8 mouse cellular contexts compared by ENCODE assay signal in the genomic region with DNA sequence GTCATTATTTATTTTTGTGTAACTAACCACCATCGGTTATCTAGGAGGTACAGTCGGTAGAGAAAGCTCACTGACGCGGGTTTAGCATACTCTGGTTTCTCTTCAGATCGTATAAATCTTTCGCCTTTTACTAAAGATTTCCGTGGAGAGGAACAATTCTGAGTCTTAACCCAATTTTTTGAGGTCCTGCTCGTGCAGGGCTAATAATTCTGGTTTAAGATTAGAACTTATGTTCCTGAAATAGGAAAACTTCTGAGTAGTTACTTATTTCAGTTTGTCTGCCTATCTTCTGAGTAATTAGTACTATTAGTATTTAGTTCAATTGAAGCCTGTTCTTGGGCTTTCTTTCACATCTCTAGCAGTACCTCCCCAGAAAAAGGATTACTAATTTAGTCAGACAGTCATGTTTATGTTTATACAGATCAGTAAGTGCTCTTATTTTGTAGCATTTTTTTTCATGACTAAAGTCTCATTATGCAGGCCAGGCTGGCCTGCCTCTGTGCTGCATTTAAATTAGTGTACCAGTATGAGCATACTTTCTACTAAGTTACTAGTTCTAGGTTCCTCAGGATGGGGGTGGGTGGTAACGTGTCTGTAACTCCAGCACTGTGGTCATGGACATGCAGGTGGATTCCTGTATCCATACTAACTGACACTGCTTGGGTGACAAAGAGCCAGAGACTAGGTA. TPM values are rescaled to one million over a fixed set of nuclear protein-coding genes. Genes with fewer than 3 reads are reported as not detected.
DNase-seq lines count a peak whose midpoint lies in the region; ATAC-seq and TF ChIP-seq lines count a peak whose summit lies in the region.

No protein-coding gene starts in this region.

- peak; percentile 91 for ATAC-seq in intestine, postnatal 0 days
- peak; percentile 89 for ATAC-seq in liver, embryonic 13.5 days (ENCODE audit: low read depth)
- peak; percentile 86 for ATAC-seq in neural tube, embryonic 11.5 days (ENCODE audit: insufficient read depth, low FRiP score, low TSS enrichment)

- DNase-seq in right cerebral cortex, adult 18-20 months, result peak; percentile 8
- DNase-seq in right cerebral cortex, postnatal 36 days (ENCODE audit: low spot score in 2 of 2), result no peak
- DNase-seq in c-Kit-positive CD71-positive TER-119-negative erythroid progenitor cells, embryonic 14.5 days (ENCODE audit: low read depth), result peak; percentile 79
- peak; percentile 34 to 73 for DNase-seq in heart, adult 18-20 months
- peak; percentile 56 for DNase-seq in liver, embryonic 13.5 days
- DNase-seq in neural tube, embryonic 11.5 days (ENCODE audit: low spot score), result peak; percentile 80
- DNase-seq in gastrocnemius, postnatal 14 days, result no peak

- H3K36me3 ChIP-seq in intestine, postnatal 0 days (ENCODE audit: control insufficient read depth, insufficient read depth), result no peaks in the 10 kb centered on the region
- H3K36me3 ChIP-seq in liver, embryonic 13.5 days, result no peaks in the 10 kb centered on the region
- no peaks in the 10 kb centered on the region for H3K36me3 ChIP-seq in neural tube, embryonic 11.5 days (ENCODE audit: control insufficient read depth, insufficient read depth, low read length)

- H3K4me1 ChIP-seq in intestine, postnatal 0 days (replicated peaks; ENCODE audit: control insufficient read depth, insufficient read depth, low read length), result no peaks in the 10 kb centered on the region
- peaks cover 21% of the 10 kb centered on the region for H3K4me1 ChIP-seq in liver, embryonic 13.5 days (replicated peaks)
- H3K4me1 ChIP-seq in neural tube, embryonic 11.5 days (ENCODE audit: control insufficient read depth, insufficient read depth, low read length), result no peaks in the 10 kb centered on the region

- peak overlapping the region; percentile 38 for H3K4me3 ChIP-seq in intestine, postnatal 0 days (ENCODE audit: low read depth, low read length)
- no peak overlapping the region for H3K4me3 ChIP-seq in liver, embryonic 13.5 days (replicated peaks)
- 0 out of 2 replicates have a peak overlapping the region, but pooled peaks have one; percentile 15 for H3K4me3 ChIP-seq in neural tube, embryonic 11.5 days (ENCODE audit: low read depth, low read length)

- peak overlapping the region; percentile 54 for H3K27ac ChIP-seq in intestine, postnatal 0 days (ENCODE audit: low read depth, low read length)
- peak overlapping the region; percentile 83 for H3K27ac ChIP-seq in liver, embryonic 13.5 days
- peak overlapping the region; percentile 36; the same call in 1 of the 2 replicates for H3K27ac ChIP-seq in neural tube, embryonic 11.5 days (ENCODE audit: low read depth, low read length)

- no peaks in the 10 kb centered on the region for H3K27me3 ChIP-seq in intestine, postnatal 0 days (replicated peaks; ENCODE audit: control insufficient read depth, insufficient read depth, low read length)
- 0 out of 2 replicates have a peak, but pooled peaks cover under 1% of the 10 kb centered on the region for H3K27me3 ChIP-seq in liver, embryonic 13.5 days
- H3K27me3 ChIP-seq in neural tube, embryonic 11.5 days (ENCODE audit: control insufficient read depth, insufficient read depth, low read length), result no peaks in the 10 kb centered on the region

- TF ChIP-seq CTCF in intestine, postnatal 0 days (IDR thresholded peaks at IDR 0.05; ENCODE audit: low read depth), result no peak

- peak overlapping the region; percentile 59 for H3K4me2 ChIP-seq in intestine, postnatal 0 days (replicated peaks; ENCODE audit: low read depth)
- peak overlapping the region; percentile 29; the same call in 1 of the 2 replicates for H3K4me2 ChIP-seq in liver, embryonic 13.5 days
- no peak overlapping the region for H3K4me2 ChIP-seq in neural tube, embryonic 11.5 days (ENCODE audit: low read depth)

- no peaks in the 10 kb centered on the region for H3K9me3 ChIP-seq in intestine, postnatal 0 days (ENCODE audit: control insufficient read depth)
- H3K9me3 ChIP-seq in liver, embryonic 13.5 days (replicated peaks), result no peaks in the 10 kb centered on the region
- no peaks in the 10 kb centered on the region for H3K9me3 ChIP-seq in neural tube, embryonic 11.5 days (ENCODE audit: control insufficient read depth, low read length)

- intact Hi-C loops in gastrocnemius, postnatal 14 days (cut with DNase I; ENCODE audit: low total_unique reads), result no loop called here

- peak overlapping the region; percentile 50 for H3K9ac ChIP-seq in intestine, postnatal 0 days (ENCODE audit: low read depth, low read length)
- peak overlapping the region; percentile 72 for H3K9ac ChIP-seq in liver, embryonic 13.5 days
- H3K9ac ChIP-seq in neural tube, embryonic 11.5 days (ENCODE audit: low read length), result peak overlapping the region; percentile 51

- WGBS in intestine, postnatal 0 days, result 1% methylated on average over 9 of the region's 9 CpGs
- whole genome bisulfite sequencing in liver, embryonic 13.5 days (ENCODE audit: insufficient replicate concordance), result 0% methylated on average over 9 of the region's 9 CpGs
- WGBS in neural tube, embryonic 11.5 days, result 1% methylated on average over 9 of the region's 9 CpGs

RNA-seq across cellular contexts. Expression of gene Kif2c, which starts 7.6 kb away (rescaled TPM):
- total RNA-seq in heart, adult 18-20 months (2021), result under 1 TPM; 0.30 to 0.36 TPM
- 6.8 and 7.9 TPM in 2 replicates for polyA plus RNA-seq in intestine, postnatal 0 days (2015; fragmentation: Nextera tagmentation; extraction: Ambion mirVana)
- 35.8 and 43.1 TPM in 2 replicates for polyA plus RNA-seq in liver, embryonic 13.5 days (2015; fragmentation: Nextera tagmentation; extraction: Ambion mirVana)
- polyA plus RNA-seq in neural tube, embryonic 11.5 days (2014; fragmentation: Nextera tagmentation; extraction: Ambion mirVana), result 80.0 and 85.6 TPM in 2 replicates
- total RNA-seq in gastrocnemius, postnatal 14 days (2021), result 1 to 10 TPM; 1.6 to 1.8 TPM

RNA-seq across cellular contexts. Expression of gene Rps8, which starts 34.0 kb away (rescaled TPM):
- total RNA-seq in heart, adult 18-20 months (2021), result 100 to 1,000 TPM; 587 to 633 TPM
- 563 and 564 TPM in 2 replicates for polyA plus RNA-seq in intestine, postnatal 0 days (2015; fragmentation: Nextera tagmentation; extraction: Ambion mirVana)
- 877 and 919 TPM in 2 replicates for polyA plus RNA-seq in liver, embryonic 13.5 days (2015; fragmentation: Nextera tagmentation; extraction: Ambion mirVana)
- polyA plus RNA-seq in neural tube, embryonic 11.5 days (2014; fragmentation: Nextera tagmentation; extraction: Ambion mirVana), result 818 and 875 TPM in 2 replicates
- total RNA-seq in gastrocnemius, postnatal 14 days (2021), result 100 to 1,000 TPM; 786 to 929 TPM

RNA-seq across cellular contexts. Expression of gene Plk3, which starts 56.2 kb away (rescaled TPM):
- total RNA-seq in heart, adult 18-20 months (2021), result 1 to 10 TPM; 1.4 TPM
- polyA plus RNA-seq in intestine, postnatal 0 days (2015; fragmentation: Nextera tagmentation; extraction: Ambion mirVana), result 5.3 and 7.0 TPM in 2 replicates
- 1.2 and 1.3 TPM in 2 replicates for polyA plus RNA-seq in liver, embryonic 13.5 days (2015; fragmentation: Nextera tagmentation; extraction: Ambion mirVana)
- 42.5 and 48.9 TPM in 2 replicates for polyA plus RNA-seq in neural tube, embryonic 11.5 days (2014; fragmentation: Nextera tagmentation; extraction: Ambion mirVana)
- under 1 TPM; 0.91 to 0.96 TPM for total RNA-seq in gastrocnemius, postnatal 14 days (2021)

Comparison
In these comparisons a context has a peak if more than half of its experiments do, and no peak if none do; other contexts are left out.
1. DNase-seq: peak in right cerebral cortex, adult 18-20 months (single experiment), c-Kit-positive CD71-positive TER-119-negative erythroid progenitor cells, embryonic 14.5 days (single experiment), heart, adult 18-20 months (2 of 2), liver, embryonic 13.5 days (single experiment) and neural tube, embryonic 11.5 days (single experiment); none in right cerebral cortex, postnatal 36 days (0 of 2) and gastrocnemius, postnatal 14 days (single experiment).
2. Peak in every context shown above with its lines, with median percentiles within 50 percentile points of each other: ATAC-seq, H3K27ac ChIP-seq and H3K9ac ChIP-seq.